Mouse (Mus musculus): Measurements from ENCODE around the gene 4930449I24Rik. TPM values are rescaled to one million over a fixed set of nuclear protein-coding genes. Genes with fewer than 3 reads are reported as not detected.

Gene 4930449I24Rik
- polyA plus RNA-seq (2017; shearing (Covaris generic)), result not detected

DNA sequence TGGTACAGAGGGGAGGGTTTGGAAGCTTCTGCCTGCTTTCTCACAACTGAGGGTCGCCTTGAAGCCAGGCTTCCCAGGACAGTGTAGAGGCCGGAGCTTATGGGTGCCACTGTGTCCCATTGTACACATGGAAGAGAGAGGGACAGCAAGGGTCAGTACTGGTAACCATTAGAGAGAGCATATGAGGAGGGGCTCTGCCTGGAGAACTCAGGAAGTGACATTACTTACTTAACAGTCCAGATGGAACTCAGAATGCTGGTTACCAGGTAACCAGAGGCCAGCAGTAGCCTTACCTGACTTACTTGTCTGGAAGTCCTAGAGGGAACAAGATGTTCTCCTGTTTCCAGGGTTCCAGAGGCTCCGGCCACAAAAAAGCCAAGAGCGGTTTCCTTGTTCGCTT, at the start of gene 4930449I24Rik:
Gene 4930449I24Rik, plus strand, starts transcription at position 301 of the 400 bp plus-strand sequence.

GRCm38 (mm10) chr5:146481665-146482064, 20.5 kb upstream of the 4930449I24Rik start, which contains the start of gene Gm6408:
Gene Gm6408 (plus strand): TSS chr5:146481965.

GRCm38 (mm10) chr5:146491063-146491462, 11.1 kb upstream of the 4930449I24Rik start, which contains the start of gene Gm6370:
Gene Gm6370 (plus strand): TSS chr5:146491363.

GRCm38 (mm10) chr5:146513823-146514222, 11.6 kb downstream of the 4930449I24Rik start, which contains the start of gene Gm3402:
Gene Gm3402 (plus strand): TSS chr5:146514123.

GRCm38 (mm10) chr5:146525501-146525900, 23.3 kb downstream of the 4930449I24Rik start, which contains the start of gene Gm3404:
Gene Gm3404 (plus strand): TSS chr5:146525801.

DNA sequence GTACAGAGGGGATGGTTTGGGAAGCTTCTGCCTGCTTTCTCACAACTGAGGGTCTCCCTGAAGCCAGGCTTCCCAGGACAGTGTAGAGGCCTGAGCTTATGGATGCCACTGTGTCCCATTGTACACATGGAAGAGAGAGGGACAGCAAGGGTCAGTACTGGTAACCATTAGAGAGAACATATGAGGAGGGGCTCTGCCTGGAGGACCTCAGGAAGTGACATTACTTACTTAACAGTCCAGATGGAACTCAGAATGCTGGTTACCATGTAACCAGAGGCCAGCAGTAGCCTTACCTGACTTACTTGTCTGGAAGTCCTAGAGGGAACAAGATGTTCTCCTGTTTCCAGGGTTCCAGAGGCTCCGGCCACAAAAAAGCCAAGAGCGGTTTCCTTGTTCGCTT, 35.1 kb downstream of the 4930449I24Rik start, which contains the start of gene Gm3409:
Gene Gm3409, plus strand, starts transcription at position 301 of the 400 bp plus-strand sequence.

Other genes starting within 250 kb of the 4930449I24Rik start
- not detected for gene Wasf3, start 117.4 kb upstream of the 4930449I24Rik start, polyA plus RNA-seq (2017; shearing (Covaris generic))
- gene Gm6408, start 20.4 kb upstream of the 4930449I24Rik start, polyA plus RNA-seq (2017; shearing (Covaris generic)), result not detected
- not detected for gene Gm6370, start 11.0 kb upstream of the 4930449I24Rik start, polyA plus RNA-seq (2017; shearing (Covaris generic))
- not detected for gene Gm3402, start 11.7 kb downstream of the 4930449I24Rik start, polyA plus RNA-seq (2017; shearing (Covaris generic))
- not detected for gene Gm3404, start 23.4 kb downstream of the 4930449I24Rik start, polyA plus RNA-seq (2017; shearing (Covaris generic))
- gene Gm3409, start 35.2 kb downstream of the 4930449I24Rik start, polyA plus RNA-seq (2017; shearing (Covaris generic)), result not detected
- not detected for gene Gm3415, start 53.7 kb downstream of the 4930449I24Rik start, polyA plus RNA-seq (2017; shearing (Covaris generic))
- gene Gpr12, start 82.8 kb downstream of the 4930449I24Rik start, polyA plus RNA-seq (2017; shearing (Covaris generic)), result not detected